13 mouse cellular contexts compared by ENCODE assay signal in the genomic region with DNA sequence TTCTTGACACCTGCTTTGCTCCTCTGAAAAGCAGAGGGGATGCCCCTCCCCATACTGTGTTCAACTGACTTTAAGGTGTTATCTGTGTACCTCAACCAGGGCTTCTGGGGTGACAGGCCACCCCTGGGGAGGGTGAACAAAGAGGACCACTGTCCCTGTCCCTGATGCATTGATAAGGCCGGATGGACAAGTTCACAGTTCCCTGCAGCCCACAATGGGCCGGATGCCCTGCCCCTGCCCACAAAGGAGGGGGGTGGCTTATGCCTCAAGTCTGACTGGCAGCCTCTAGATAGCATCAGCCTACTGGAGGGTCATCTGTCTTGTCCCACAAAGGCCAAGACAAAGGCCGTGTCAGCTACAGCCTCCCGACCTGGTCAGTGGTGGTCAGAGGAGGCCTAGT. TPM values are rescaled to one million over a fixed set of nuclear protein-coding genes. Genes with fewer than 3 reads are reported as not detected.
"Had no signal": no experiment of that assay in that cellular context is flagged by ENCODE, and none has a peak within 500 bp of the region (broad histone marks: within the 10 kb centered on the region; RNA-seq: fewer than 3 reads in every experiment).

No protein-coding gene starts in this region.

- H3K4me2 ChIP-seq: kidney, embryonic 15.5 days; liver, embryonic 13.5 days; midbrain, embryonic 11.5 days; midbrain, embryonic 15.5 days had no signal

- H3K27ac ChIP-seq: kidney, embryonic 15.5 days; left cerebral cortex, adult 2 months; limb, embryonic 10.5 days; liver, embryonic 13.5 days; midbrain, embryonic 15.5 days; stomach, postnatal 0 days had no signal

- DNase-seq: kidney, adult 2 months; kidney, postnatal 14 days; liver, embryonic 13.5 days; liver, postnatal 0 days; right cerebral cortex, postnatal 14 days; thymus, postnatal 25 days had no signal

- H3K4me3 ChIP-seq: kidney, embryonic 15.5 days; left cerebral cortex, adult 2 months; limb, embryonic 10.5 days; liver, embryonic 13.5 days; midbrain, embryonic 15.5 days had no signal

- H3K9ac ChIP-seq: kidney, embryonic 15.5 days; liver, embryonic 13.5 days; liver, postnatal 0 days; midbrain, embryonic 15.5 days had no signal

- H3K9me3 ChIP-seq: kidney, embryonic 15.5 days; limb, embryonic 10.5 days; liver, embryonic 13.5 days; midbrain, embryonic 15.5 days had no signal

- H3K36me3 ChIP-seq: liver, embryonic 13.5 days had no signal

- ATAC-seq: intestine, embryonic 16.5 days; liver, postnatal 0 days; midbrain, embryonic 15.5 days had no signal

RNA-seq across cellular contexts. Expression of gene Gm49601, which starts 7.1 kb away (rescaled TPM):
- polyA plus RNA-seq: liver, postnatal 0 days had no signal

RNA-seq across cellular contexts. Expression of gene Tbx1, which starts 28.6 kb away (rescaled TPM):
- polyA plus RNA-seq: liver, postnatal 0 days had no signal
